In the genomic region with DNA sequence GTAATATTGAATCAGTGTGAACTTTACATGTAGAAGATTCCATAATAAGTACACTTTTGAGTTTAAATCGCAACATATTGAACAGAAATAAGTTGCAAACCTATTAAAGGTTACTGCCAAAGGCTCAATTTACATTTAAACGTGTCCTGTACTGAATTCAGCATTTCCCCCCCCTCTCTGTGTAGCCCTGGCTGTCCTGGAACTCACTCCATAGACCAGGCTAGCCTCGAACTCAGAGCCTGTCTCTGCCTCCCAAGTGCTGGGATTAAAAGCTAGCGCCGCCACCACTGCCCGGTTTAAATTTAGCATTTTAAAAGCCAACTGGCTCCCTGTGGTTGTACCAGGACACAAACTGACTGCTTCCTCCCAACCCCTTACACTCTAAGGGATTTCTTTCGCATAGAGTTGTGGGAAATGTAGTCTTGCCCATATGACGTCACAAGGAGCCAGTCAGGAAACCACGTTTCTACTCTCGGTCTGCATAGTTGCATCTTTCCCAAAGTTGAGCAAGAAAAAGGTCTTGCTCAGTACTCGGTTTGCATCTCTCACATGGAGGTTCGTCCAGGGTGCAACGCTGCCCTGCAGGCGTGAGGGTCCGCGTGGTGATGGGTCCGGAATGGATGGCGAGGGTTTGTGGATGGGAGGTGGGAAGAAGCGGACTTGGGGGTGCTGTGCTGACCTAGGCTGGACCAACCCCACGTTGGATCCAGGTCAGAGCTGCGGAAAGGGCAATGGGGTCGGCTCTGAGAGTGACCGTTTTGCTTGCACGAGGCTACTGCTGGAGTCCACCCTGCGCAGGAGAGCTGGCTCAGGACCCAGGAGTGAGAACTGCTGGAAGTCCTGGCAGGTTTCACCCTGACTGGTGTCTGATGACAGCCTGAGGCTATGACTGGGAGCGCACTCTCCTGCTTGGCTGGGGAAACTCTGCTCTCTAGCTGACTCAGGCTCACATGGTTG, we compare ENCODE assay signal across 8 mouse cellular contexts. TPM values are rescaled to one million over a fixed set of nuclear protein-coding genes. Genes with fewer than 3 reads are reported as not detected.
DNase-seq lines count a peak whose midpoint lies in the region; ATAC-seq and TF ChIP-seq lines count a peak whose summit lies in the region.

A gene (plus strand): TSS at position 429 of the 957 bp plus-strand sequence.

- no peak within 1 kb of the TSS for H3K27ac ChIP-seq in forebrain, embryonic 15.5 days (replicated peaks)
- peak within 1 kb of the TSS; percentile 51; the same call in 1 of the 2 replicates for H3K27ac ChIP-seq in liver, postnatal 0 days (ENCODE audit: low read depth)
- H3K27ac ChIP-seq in neural tube, embryonic 13.5 days (replicated peaks): no peak within 1 kb of the TSS
- H3K27ac ChIP-seq in testis, adult 2 months (ENCODE audit: control insufficient read depth, insufficient read depth, low read depth, low read length): peak within 1 kb of the TSS; percentile 5; the same call in 1 of the 2 replicates

- TF ChIP-seq EP300 in liver, postnatal 0 days (IDR thresholded peaks at IDR 0.05; ENCODE audit: low read depth): no peak

- no peaks in the 10 kb centered on the region for H3K27me3 ChIP-seq in forebrain, embryonic 15.5 days
- H3K27me3 ChIP-seq in liver, postnatal 0 days (ENCODE audit: insufficient read depth, low read length): no peaks in the 10 kb centered on the region
- H3K27me3 ChIP-seq in neural tube, embryonic 13.5 days: no peaks in the 10 kb centered on the region
- H3K27me3 ChIP-seq in testis, adult 2 months (ENCODE audit: control insufficient read depth, insufficient read depth, low read length): no peaks in the 10 kb centered on the region

- TF ChIP-seq POLR2A in testis, adult 2 months (IDR thresholded peaks at IDR 0.05; ENCODE audit: control insufficient read depth, low read depth, low read length): no peak

- WGBS in forebrain, embryonic 15.5 days: 9% methylated on average over 26 of the region's 26 CpGs
- 6% methylated on average over 26 of the region's 26 CpGs for whole genome bisulfite sequencing in liver, postnatal 0 days (ENCODE audit: insufficient replicate concordance)
- 9% methylated on average over 26 of the region's 26 CpGs for WGBS in neural tube, embryonic 13.5 days

- H3K4me3 ChIP-seq in forebrain, embryonic 15.5 days: peak within 1 kb of the TSS; percentile 74
- H3K4me3 ChIP-seq in liver, postnatal 0 days (ENCODE audit: low read depth, low read length): peak within 1 kb of the TSS; percentile 72
- H3K4me3 ChIP-seq in neural tube, embryonic 13.5 days: peak within 1 kb of the TSS; percentile 57
- H3K4me3 ChIP-seq in testis, adult 2 months (ENCODE audit: control insufficient read depth, low read depth, low read length): peak within 1 kb of the TSS; percentile 88

- intact Hi-C loops in heart, postnatal 25 days (cut with DNase I): loop anchor here (2.0 to 5.0 kb wide), 2 partner anchors 25 to 33 kb away; a partner anchor contains a TSS

- peak; percentile 95 for DNase-seq in ES-CJ7 (ENCODE audit: low read depth, low spot score)
- peak; percentile 27 for DNase-seq in heart, postnatal 25 days (ENCODE audit: low spot score)
- peak; percentile 75 for DNase-seq in layer of hippocampus, adult 11-12 months (ENCODE audit: low spot score)
- DNase-seq in liver, postnatal 0 days: peak; percentile 35

- ATAC-seq in cerebellum, adult (ENCODE audit: insufficient number of reproducible peaks, low FRiP score, low TSS enrichment): peak; percentile 99
- peak; percentile 98 for ATAC-seq in forebrain, embryonic 15.5 days (replicated peaks)
- ATAC-seq in liver, postnatal 0 days: peak; percentile 93
- ATAC-seq in neural tube, embryonic 13.5 days (ENCODE audit: low read depth): peak; percentile 98

- peak within 1 kb of the TSS; percentile 70 for H3K4me2 ChIP-seq in forebrain, embryonic 15.5 days (replicated peaks)
- H3K4me2 ChIP-seq in liver, postnatal 0 days (ENCODE audit: low read depth, low read length): peak within 1 kb of the TSS; percentile 92
- H3K4me2 ChIP-seq in neural tube, embryonic 13.5 days: peak within 1 kb of the TSS; percentile 86

- H3K4me1 ChIP-seq in forebrain, embryonic 15.5 days: peaks cover 9% of the 10 kb centered on the region
- peaks cover 7% of the 10 kb centered on the region; the same call in 1 of the 2 replicates for H3K4me1 ChIP-seq in liver, postnatal 0 days (ENCODE audit: insufficient read depth)
- H3K4me1 ChIP-seq in neural tube, embryonic 13.5 days (replicated peaks): peaks cover 6% of the 10 kb centered on the region
- peaks cover 6% of the 10 kb centered on the region for H3K4me1 ChIP-seq in testis, adult 2 months (ENCODE audit: control insufficient read depth, insufficient read depth, low read length)

- H3K9me3 ChIP-seq in forebrain, embryonic 15.5 days: no peaks in the 10 kb centered on the region
- no peaks in the 10 kb centered on the region for H3K9me3 ChIP-seq in liver, postnatal 0 days (ENCODE audit: low read length)
- H3K9me3 ChIP-seq in neural tube, embryonic 13.5 days: no peaks in the 10 kb centered on the region

- peak within 1 kb of the TSS; percentile 71 for H3K9ac ChIP-seq in forebrain, embryonic 15.5 days (replicated peaks)
- H3K9ac ChIP-seq in liver, postnatal 0 days (replicated peaks): peak within 1 kb of the TSS; percentile 64
- peak within 1 kb of the TSS; percentile 77 for H3K9ac ChIP-seq in neural tube, embryonic 13.5 days

- TF ChIP-seq CTCF in liver, postnatal 0 days (IDR thresholded peaks at IDR 0.05; ENCODE audit: low read depth): no peak
- no peak for TF ChIP-seq CTCF in testis, adult 2 months (IDR thresholded peaks at IDR 0.05; ENCODE audit: control insufficient read depth, insufficient read depth, insufficient replicate concordance, low read depth, low read length)

- no peaks in the 10 kb centered on the region for H3K36me3 ChIP-seq in forebrain, embryonic 15.5 days
- H3K36me3 ChIP-seq in liver, postnatal 0 days (replicated peaks; ENCODE audit: insufficient read depth, low read length): no peaks in the 10 kb centered on the region
- H3K36me3 ChIP-seq in neural tube, embryonic 13.5 days: no peaks in the 10 kb centered on the region
- H3K36me3 ChIP-seq in testis, adult 2 months (ENCODE audit: control insufficient read depth, insufficient read depth, low read length): no peaks in the 10 kb centered on the region

RNA-seq across cellular contexts. Expression of the gene that starts here (rescaled TPM):
- polyA plus RNA-seq in forebrain, embryonic 15.5 days (2015; fragmentation: Nextera tagmentation; extraction: Ambion mirVana): 2.8 and 3.5 TPM in 2 replicates
- 1 to 10 TPM; 1.5 TPM for total RNA-seq in heart, postnatal 25 days (2021)
- polyA plus RNA-seq in liver, postnatal 0 days (2015; fragmentation: Nextera tagmentation; extraction: Ambion mirVana): 0.22 and 0.36 TPM in 2 replicates
- polyA plus RNA-seq in neural tube, embryonic 13.5 days (2015; fragmentation: Nextera tagmentation; extraction: Ambion mirVana): 2.4 and 2.8 TPM in 2 replicates
- 0.37 and 0.51 TPM in 2 replicates for polyA plus RNA-seq in testis, adult 2 months (2012; rRNA removed)

Comparison
In these comparisons a context has a peak if more than half of its experiments do, and no peak if none do; other contexts are left out.
1. Peak in DNase-seq, ATAC-seq, H3K4me3 ChIP-seq, H3K27ac ChIP-seq, H3K9ac ChIP-seq and H3K4me2 ChIP-seq in liver, postnatal 0 days; RNA of the gene not detected or under 1 TPM.
2. DNase-seq: peak in every context shown above with its lines; median percentile 95 in ES-CJ7; 75 in layer of hippocampus, adult 11-12 months; 35 in liver, postnatal 0 days; 27 in heart, postnatal 25 days.